In the genomic region with DNA sequence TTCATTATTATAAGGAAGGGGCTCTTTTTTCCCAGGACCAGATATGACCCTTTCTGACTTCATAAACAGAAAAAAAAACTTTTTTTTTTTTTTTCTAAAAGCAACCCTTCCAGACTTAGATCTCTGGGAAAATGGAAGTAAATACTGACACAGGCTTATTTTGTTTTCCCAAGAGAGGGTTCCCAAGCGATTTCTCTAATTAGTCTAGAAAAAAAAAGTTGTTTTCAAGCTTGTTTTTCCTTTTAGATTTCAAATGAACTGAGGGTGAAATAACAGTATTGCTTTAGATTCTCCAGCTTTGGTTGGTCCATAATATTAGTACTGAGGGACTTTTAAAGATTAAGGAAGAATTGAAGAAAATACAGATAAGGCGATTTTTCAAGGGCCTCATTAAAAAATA, we compare ENCODE assay signal across 8 mouse cellular contexts. TPM values are rescaled to one million over a fixed set of nuclear protein-coding genes. Genes with fewer than 3 reads are reported as not detected.
DNase-seq lines count a peak whose midpoint lies in the region; ATAC-seq and TF ChIP-seq lines count a peak whose summit lies in the region.

No protein-coding gene starts in this region.

- DNase-seq in heart, postnatal 36 days = no peak
- no peak for DNase-seq in G1E (ENCODE audit: low spot score)
- no peak for DNase-seq in hindbrain, embryonic 11.5 days (ENCODE audit: low spot score)
- DNase-seq in midbrain, embryonic 10.5 days (ENCODE audit: low spot score) = no peak
- no peak for DNase-seq in gastrocnemius, adult 18-20 months (ENCODE audit: low spot score)
- DNase-seq in gastrocnemius, postnatal 4 days (ENCODE audit: low spot score in 2 of 2) = no peak
- DNase-seq in cerebellum, postnatal 10 days = no peak

- H3K4me2 ChIP-seq in heart, embryonic 13.5 days = peak overlapping the region; percentile 92
- H3K4me2 ChIP-seq in hindbrain, embryonic 11.5 days (replicated peaks; ENCODE audit: low read depth, low read length) = peak overlapping the region; percentile 30

- H3K4me3 ChIP-seq in heart, embryonic 13.5 days = peak overlapping the region; percentile 93
- peak overlapping the region; percentile 84; the same call in 1 of the 2 replicates for H3K4me3 ChIP-seq in G1E (ENCODE audit: low read depth, low read length)
- peak overlapping the region; percentile 15; the same call in 1 of the 2 replicates for H3K4me3 ChIP-seq in hindbrain, embryonic 11.5 days (ENCODE audit: low read depth, low read length)
- H3K4me3 ChIP-seq in midbrain, embryonic 10.5 days = peak overlapping the region; percentile 77

- peaks cover 38% of the 10 kb centered on the region for H3K4me1 ChIP-seq in heart, embryonic 13.5 days
- H3K4me1 ChIP-seq in G1E (ENCODE audit: insufficient read depth, low read depth, low read length) = peaks cover 19% of the 10 kb centered on the region
- H3K4me1 ChIP-seq in hindbrain, embryonic 11.5 days (replicated peaks; ENCODE audit: control insufficient read depth, insufficient read depth, low read length) = 0 out of 2 replicates have a peak, but pooled peaks cover 2% of the 10 kb centered on the region
- peaks cover 33% of the 10 kb centered on the region for H3K4me1 ChIP-seq in midbrain, embryonic 10.5 days

- H3K36me3 ChIP-seq in heart, embryonic 13.5 days = peaks cover 8% of the 10 kb centered on the region
- peaks cover 13% of the 10 kb centered on the region for H3K36me3 ChIP-seq in G1E (replicated peaks)
- H3K36me3 ChIP-seq in hindbrain, embryonic 11.5 days (ENCODE audit: control insufficient read depth, insufficient read depth, low read length) = no peaks in the 10 kb centered on the region
- peaks cover 14% of the 10 kb centered on the region for H3K36me3 ChIP-seq in midbrain, embryonic 10.5 days

- H3K27me3 ChIP-seq in heart, embryonic 13.5 days (replicated peaks) = no peaks in the 10 kb centered on the region
- no peaks in the 10 kb centered on the region for H3K27me3 ChIP-seq in G1E (ENCODE audit: insufficient read depth, low read length)
- H3K27me3 ChIP-seq in hindbrain, embryonic 11.5 days (ENCODE audit: control insufficient read depth, insufficient read depth, low read length) = no peaks in the 10 kb centered on the region
- no peaks in the 10 kb centered on the region for H3K27me3 ChIP-seq in midbrain, embryonic 10.5 days (ENCODE audit: low read depth, poor library complexity, severe bottlenecking)

- 34% methylated on average over 2 of the region's 2 CpGs for WGBS in heart, embryonic 13.5 days
- 30% methylated on average over 2 of the region's 2 CpGs for WGBS in hindbrain, embryonic 11.5 days
- 37% methylated on average over 2 of the region's 2 CpGs for WGBS in midbrain, embryonic 10.5 days

- no peaks in the 10 kb centered on the region for H3K9me3 ChIP-seq in heart, embryonic 13.5 days
- no peaks in the 10 kb centered on the region for H3K9me3 ChIP-seq in G1E (replicated peaks)
- H3K9me3 ChIP-seq in hindbrain, embryonic 11.5 days (ENCODE audit: control insufficient read depth, low read length) = no peaks in the 10 kb centered on the region
- 0 out of 2 replicates have a peak, but pooled peaks cover 7% of the 10 kb centered on the region for H3K9me3 ChIP-seq in midbrain, embryonic 10.5 days (replicated peaks)

- ATAC-seq in heart, embryonic 13.5 days (ENCODE audit: extremely low read depth, insufficient number of reproducible peaks, low FRiP score, low TSS enrichment) = no peak
- no peak for ATAC-seq in G1E (ENCODE audit: extremely low read depth, insufficient number of reproducible peaks, low FRiP score, poor library complexity, severe bottlenecking)
- 0 out of 2 replicates have a peak, but pooled peaks have one; percentile 9 for ATAC-seq in hindbrain, embryonic 11.5 days (ENCODE audit: low FRiP score)

- H3K9ac ChIP-seq in heart, embryonic 13.5 days = peak overlapping the region; percentile 78
- no peak overlapping the region for H3K9ac ChIP-seq in hindbrain, embryonic 11.5 days (ENCODE audit: low read depth, low read length)

- intact Hi-C loops in heart, postnatal 36 days (cut with DNase I) = no loop called here

- H3K27ac ChIP-seq in heart, embryonic 13.5 days (replicated peaks) = peak overlapping the region; percentile 64; the same call in 1 of the 2 replicates
- H3K27ac ChIP-seq in hindbrain, embryonic 11.5 days (ENCODE audit: low read depth, low read length) = no peak overlapping the region
- peak overlapping the region; percentile 99 for H3K27ac ChIP-seq in midbrain, embryonic 10.5 days (replicated peaks)

- no peak for TF ChIP-seq CTCF in G1E (IDR thresholded peaks at IDR 0.05; ENCODE audit: low read depth, low read length)

RNA-seq across cellular contexts. Expression of gene Tmem94, which starts 0.5 kb away (rescaled TPM):
- 34.3 and 39.4 TPM in 2 replicates for polyA plus RNA-seq in heart, embryonic 13.5 days (2015; fragmentation: Nextera tagmentation; extraction: Ambion mirVana)
- 100 to 1,000 TPM in 1 of 2 experiments, 10 to 100 TPM in 1; 92.3 to 101 TPM for total RNA-seq in heart, postnatal 36 days (2021)
- 35.9 and 67.9 TPM in 2 replicates for total RNA-seq in G1E (2014; fragmentation: Nextera tagmentation)
- 8.2 and 18.1 TPM in 2 replicates for total RNA-seq in G1E (2017)
- 53.1 and 54.9 TPM in 2 replicates for polyA plus RNA-seq in G1E (2012)
- 15.5 and 16.4 TPM in 2 replicates for polyA plus RNA-seq in hindbrain, embryonic 11.5 days (2014; fragmentation: Nextera tagmentation; extraction: Ambion mirVana)
- polyA plus RNA-seq in midbrain, embryonic 10.5 days (2016; fragmentation: Nextera tagmentation; extraction: Ambion mirVana) = 39.6 and 45.2 TPM in 2 replicates
- total RNA-seq in gastrocnemius, adult 18-20 months (2021) = 10 to 100 TPM; 85.1 to 88.2 TPM
- 10 to 100 TPM; 51.9 to 57.3 TPM for total RNA-seq in gastrocnemius, postnatal 4 days (2021)

RNA-seq across cellular contexts. Expression of gene Caskin2, which starts 48.7 kb away (rescaled TPM):
- polyA plus RNA-seq in heart, embryonic 13.5 days (2015; fragmentation: Nextera tagmentation; extraction: Ambion mirVana) = 20.0 and 20.1 TPM in 2 replicates
- 10 to 100 TPM; 48.6 to 50.6 TPM for total RNA-seq in heart, postnatal 36 days (2021)
- total RNA-seq in G1E (2014; fragmentation: Nextera tagmentation) (not detected in 2 replicates), G1E (2017) (0.17 and 0.33 TPM in 2 replicates)
- polyA plus RNA-seq in G1E (2012) = 0.02 and 0.04 TPM in 2 replicates
- 12.2 and 12.9 TPM in 2 replicates for polyA plus RNA-seq in hindbrain, embryonic 11.5 days (2014; fragmentation: Nextera tagmentation; extraction: Ambion mirVana)
- 17.5 and 18.6 TPM in 2 replicates for polyA plus RNA-seq in midbrain, embryonic 10.5 days (2016; fragmentation: Nextera tagmentation; extraction: Ambion mirVana)
- total RNA-seq in gastrocnemius, adult 18-20 months (2021) = 10 to 100 TPM; 13.1 to 18.2 TPM
- 10 to 100 TPM; 26.1 to 26.8 TPM for total RNA-seq in gastrocnemius, postnatal 4 days (2021)

RNA-seq across cellular contexts. Expression of gene Tsen54, which starts 49.8 kb away (rescaled TPM):
- 24.4 and 27.5 TPM in 2 replicates for polyA plus RNA-seq in heart, embryonic 13.5 days (2015; fragmentation: Nextera tagmentation; extraction: Ambion mirVana)
- total RNA-seq in heart, postnatal 36 days (2021) = 1 to 10 TPM; 8.7 to 9.7 TPM
- total RNA-seq in G1E (2014; fragmentation: Nextera tagmentation) (6.2 and 6.6 TPM in 2 replicates), G1E (2017) (16.8 and 18.7 TPM in 2 replicates)
- 33.0 and 37.5 TPM in 2 replicates for polyA plus RNA-seq in G1E (2012)
- polyA plus RNA-seq in hindbrain, embryonic 11.5 days (2014; fragmentation: Nextera tagmentation; extraction: Ambion mirVana) = 17.9 and 21.3 TPM in 2 replicates
- polyA plus RNA-seq in midbrain, embryonic 10.5 days (2016; fragmentation: Nextera tagmentation; extraction: Ambion mirVana) = 35.3 and 39.7 TPM in 2 replicates
- total RNA-seq in gastrocnemius, adult 18-20 months (2021) = 1 to 10 TPM; 5.0 to 6.5 TPM
- 10 to 100 TPM; 15.6 to 16.9 TPM for total RNA-seq in gastrocnemius, postnatal 4 days (2021)

RNA-seq across cellular contexts. Expression of gene Grb2, which starts 56.3 kb away (rescaled TPM):
- 86.6 and 90.0 TPM in 2 replicates for polyA plus RNA-seq in heart, embryonic 13.5 days (2015; fragmentation: Nextera tagmentation; extraction: Ambion mirVana)
- 100 to 1,000 TPM; 102 to 110 TPM for total RNA-seq in heart, postnatal 36 days (2021)
- total RNA-seq in G1E (2014; fragmentation: Nextera tagmentation) (224 and 234 TPM in 2 replicates), G1E (2017) (58.3 and 119 TPM in 2 replicates)
- 209 and 240 TPM in 2 replicates for polyA plus RNA-seq in G1E (2012)
- polyA plus RNA-seq in hindbrain, embryonic 11.5 days (2014; fragmentation: Nextera tagmentation; extraction: Ambion mirVana) = 76.7 and 79.2 TPM in 2 replicates
- polyA plus RNA-seq in midbrain, embryonic 10.5 days (2016; fragmentation: Nextera tagmentation; extraction: Ambion mirVana) = 81.7 and 88.3 TPM in 2 replicates
- total RNA-seq in gastrocnemius, adult 18-20 months (2021) = 10 to 100 TPM; 63.9 to 66.6 TPM
- 100 to 1,000 TPM; 106 to 116 TPM for total RNA-seq in gastrocnemius, postnatal 4 days (2021)

RNA-seq across cellular contexts. Expression of gene Llgl2, which starts 59.2 kb away (rescaled TPM):
- polyA plus RNA-seq in heart, embryonic 13.5 days (2015; fragmentation: Nextera tagmentation; extraction: Ambion mirVana) = 18.9 and 19.0 TPM in 2 replicates
- total RNA-seq in heart, postnatal 36 days (2021) = 10 to 100 TPM; 18.7 to 21.2 TPM
- total RNA-seq in G1E (2014; fragmentation: Nextera tagmentation) = 9.3 and 10.2 TPM in 2 replicates
- 8.0 and 10.5 TPM in 2 replicates for total RNA-seq in G1E (2017)
- polyA plus RNA-seq in G1E (2012) = 18.1 and 22.5 TPM in 2 replicates
- 3.8 and 5.4 TPM in 2 replicates for polyA plus RNA-seq in hindbrain, embryonic 11.5 days (2014; fragmentation: Nextera tagmentation; extraction: Ambion mirVana)
- polyA plus RNA-seq in midbrain, embryonic 10.5 days (2016; fragmentation: Nextera tagmentation; extraction: Ambion mirVana) = 5.5 and 5.9 TPM in 2 replicates
- total RNA-seq in gastrocnemius, adult 18-20 months (2021) = 1 to 10 TPM; 6.3 to 8.1 TPM
- total RNA-seq in gastrocnemius, postnatal 4 days (2021) = 10 to 100 TPM; 19.0 to 21.6 TPM

Comparison
In these comparisons a context has a peak if more than half of its experiments do, and no peak if none do; other contexts are left out.
1. H3K4me3 ChIP-seq: peak in every context shown above with its lines; median percentile 93 in heart, embryonic 13.5 days; 84 in G1E; 77 in midbrain, embryonic 10.5 days; 15 in hindbrain, embryonic 11.5 days.
2. RNA of gene Caskin2, which starts 48.7 kb away (total RNA-seq): 48.6 to 50.6 TPM in heart, postnatal 36 days, 26.1 to 26.8 TPM in gastrocnemius, postnatal 4 days and 13.1 to 18.2 TPM in gastrocnemius, adult 18-20 months; 0.17 to 0.33 TPM in G1E; every median in the first group is over 10 times any median in the second.